Mouse (Mus musculus) limb, embryonic 13.5 days (tissue): ENCODE measurements around the gene Slc12a7. TPM values are rescaled to one million over a fixed set of nuclear protein-coding genes. Genes with fewer than 3 reads are reported as not detected.

Experiments
- ATAC-seq: fragments of 200-750 bp; cut with Nextera tagmentation; 2 replicates; pipeline ENCODE4 v1.8.0; 2017; ENCODE audit warnings: low read depth, moderate number of reproducible peaks, moderate TSS enrichment; ENCODE audit not compliant: low FRiP score
- H3K27ac ChIP-seq: fragments of 300-500 bp; sonication (generic); 2 replicates; pipeline ENCODE4 v1.5.1; 2015; ENCODE audit warnings: inconsistent platforms, mild to moderate bottlenecking, moderate library complexity
- H3K27me3 ChIP-seq: fragments of 300-500 bp; sonication (generic); 2 replicates; pipeline ENCODE4 v1.6.1; 2015; ENCODE audit warnings: mild to moderate bottlenecking, inconsistent platforms
- H3K36me3 ChIP-seq: fragments of 300-500 bp; sonication (generic); 2 replicates; pipeline ENCODE4 v1.6.1; 2015; ENCODE audit warnings: inconsistent platforms, mild to moderate bottlenecking, moderate library complexity
- H3K4me1 ChIP-seq: fragments of 300-500 bp; sonication (generic); 2 replicates; pipeline ENCODE4 v1.6.1; 2015; ENCODE audit warnings: inconsistent platforms
- H3K4me2 ChIP-seq: fragments of 300-500 bp; sonication (generic); replicated peaks from 2 replicates; pipeline ENCODE4 v1.6.1; 2015; ENCODE audit warnings: inconsistent platforms, mild to moderate bottlenecking, moderate library complexity
- H3K4me3 ChIP-seq: fragments of 300-500 bp; sonication (generic); 2 replicates; pipeline ENCODE4 v1.5.1; 2015; ENCODE audit warnings: moderate library complexity, mild to moderate bottlenecking, inconsistent platforms
- H3K9ac ChIP-seq: fragments of 300-500 bp; sonication (generic); 2 replicates; pipeline ENCODE4 v1.6.1; 2015; ENCODE audit warnings: mild to moderate bottlenecking, inconsistent platforms
- H3K9me3 ChIP-seq: fragments of 300-500 bp; sonication (generic); 2 replicates; pipeline ENCODE4 v1.6.1; 2016; ENCODE audit warnings: inconsistent platforms
- WGBS: fragments of 180-500 bp; shearing (Covaris S2); methylation state at CpG from one replicate; pipeline ENCODE4 v1.1.7; 2015; 5-methylcytosine and 5-hydroxymethylcytosine counted together
- polyA plus RNA-seq: library from polyadenylated mRNA; unstranded; fragments of >200 nt; fragmentation: Nextera tagmentation; extraction: Ambion mirVana; gene quantifications from 2 replicates; pipeline ENCODE4 v1.2.1, GENCODE M21; 2015

Gene Slc12a7
- polyA plus RNA-seq, 1 experiment from 2014 or later = 28.2 TPM

GRCm38 (mm10) chr13:73799110-73799509, 66.2 kb downstream of the Slc12a7 start:
- H3K4me3 ChIP-seq = no peak overlapping the region
- no peaks in the 10 kb centered on the region for H3K9me3 ChIP-seq
- H3K27ac ChIP-seq = no peak overlapping the region
- H3K36me3 ChIP-seq = peaks cover 98% of the 10 kb centered on the region
- no peak overlapping the region for H3K9ac ChIP-seq
- no peak for ATAC-seq
- H3K4me1 ChIP-seq = no peaks in the 10 kb centered on the region
- no peaks in the 10 kb centered on the region for H3K27me3 ChIP-seq
- 84% methylated on average over 5 of the region's 5 CpGs for WGBS
- no peak overlapping the region for H3K4me2 ChIP-seq

GRCm38 (mm10) chr13:73803450-73804178, 70.7 kb downstream of the Slc12a7 start:
- no peak overlapping the region for H3K27ac ChIP-seq
- H3K4me3 ChIP-seq = no peak overlapping the region
- H3K9me3 ChIP-seq = no peaks in the 10 kb centered on the region
- no peak overlapping the region for H3K9ac ChIP-seq
- WGBS = 90% methylated on average over 8 of the region's 8 CpGs
- 0 out of 2 replicates have a peak, but pooled peaks have one; percentile 22 for ATAC-seq
- no peak overlapping the region for H3K4me2 ChIP-seq
- peaks cover 93% of the 10 kb centered on the region for H3K36me3 ChIP-seq
- H3K27me3 ChIP-seq = no peaks in the 10 kb centered on the region
- no peaks in the 10 kb centered on the region for H3K4me1 ChIP-seq

GRCm38 (mm10) chr13:73804914-73805313, 72.0 kb downstream of the Slc12a7 start:
- ATAC-seq = no peak
- Histone ChIP-seq H3K36me3 (peaks cover 93% of the 10 kb centered on the region), H3K4me3 (no peak overlapping the region), H3K4me2 (no peak overlapping the region), H3K9ac (no peak overlapping the region), H3K27me3 (no peaks in the 10 kb centered on the region), H3K4me1 (no peaks in the 10 kb centered on the region), H3K27ac (no peak overlapping the region), H3K9me3 (no peaks in the 10 kb centered on the region)
- WGBS = 91% methylated on average over 5 of the region's 5 CpGs

GRCm38 (mm10) chr13:73812936-73813335, 80.0 kb downstream of the Slc12a7 start:
- H3K27ac ChIP-seq = no peak overlapping the region
- no peak overlapping the region for H3K4me3 ChIP-seq
- no peak overlapping the region for H3K4me2 ChIP-seq
- H3K9me3 ChIP-seq = no peaks in the 10 kb centered on the region
- no peak overlapping the region for H3K9ac ChIP-seq
- H3K36me3 ChIP-seq = peaks cover 94% of the 10 kb centered on the region
- H3K4me1 ChIP-seq = no peaks in the 10 kb centered on the region
- ATAC-seq = no peak
- no peaks in the 10 kb centered on the region for H3K27me3 ChIP-seq
- WGBS = 86% methylated on average over 3 of the region's 3 CpGs

- no peak for ATAC-seq
- no peaks in the 10 kb centered on the region for H3K27me3 ChIP-seq
- H3K9me3 ChIP-seq = no peaks in the 10 kb centered on the region
- WGBS = 85% methylated on average over 7 of the region's 7 CpGs
- H3K27ac ChIP-seq = no peak overlapping the region
- no peak overlapping the region for H3K4me2 ChIP-seq
- H3K4me3 ChIP-seq = no peak overlapping the region
- H3K36me3 ChIP-seq = peaks cover 88% of the 10 kb centered on the region
- no peak overlapping the region for H3K9ac ChIP-seq
- H3K4me1 ChIP-seq = no peaks in the 10 kb centered on the region
Measured at GRCm38 (mm10) chr13:73814181-73814580, 81.3 kb downstream of the Slc12a7 start.

GRCm38 (mm10) chr13:73816338-73816737, 83.4 kb downstream of the Slc12a7 start:
- Histone ChIP-seq H3K9ac (no peak overlapping the region), H3K27ac (no peak overlapping the region; the same call in 1 of the 2 replicates), H3K27me3 (no peaks in the 10 kb centered on the region), H3K4me3 (no peak overlapping the region), H3K9me3 (no peaks in the 10 kb centered on the region), H3K4me1 (no peaks in the 10 kb centered on the region), H3K4me2 (no peak overlapping the region), H3K36me3 (peaks cover 86% of the 10 kb centered on the region)
- ATAC-seq = no peak
- WGBS = 70% methylated on average over 6 of the region's 6 CpGs

GRCm38 (mm10) chr13:73818921-73819320, 86.0 kb downstream of the Slc12a7 start:
- Histone ChIP-seq H3K4me2 (no peak overlapping the region), H3K9me3 (no peaks in the 10 kb centered on the region), H3K27me3 (no peaks in the 10 kb centered on the region), H3K4me1 (no peaks in the 10 kb centered on the region), H3K27ac (no peak overlapping the region), H3K4me3 (no peak overlapping the region), H3K36me3 (peaks cover 75% of the 10 kb centered on the region), H3K9ac (no peak overlapping the region)
- WGBS = 73% methylated on average over 3 of the region's 3 CpGs
- no peak for ATAC-seq

- Histone ChIP-seq H3K27ac (no peak overlapping the region), H3K4me3 (no peak overlapping the region), H3K9ac (no peak overlapping the region), H3K4me2 (no peak overlapping the region), H3K9me3 (no peaks in the 10 kb centered on the region), H3K36me3 (peaks cover 73% of the 10 kb centered on the region), H3K27me3 (no peaks in the 10 kb centered on the region), H3K4me1 (no peaks in the 10 kb centered on the region)
- WGBS = 84% methylated on average over 7 of the region's 7 CpGs
- ATAC-seq = no peak
Measured at GRCm38 (mm10) chr13:73821251-73821650, 88.4 kb downstream of the Slc12a7 start.

GRCm38 (mm10) chr13:73822187-73822800, 89.4 kb downstream of the Slc12a7 start:
- Histone ChIP-seq H3K27ac (no peak overlapping the region), H3K36me3 (peaks cover 72% of the 10 kb centered on the region), H3K9me3 (no peaks in the 10 kb centered on the region), H3K4me1 (peaks cover 6% of the 10 kb centered on the region), H3K27me3 (no peaks in the 10 kb centered on the region), H3K4me2 (no peak overlapping the region), H3K4me3 (no peak overlapping the region), H3K9ac (no peak overlapping the region)
- 0 out of 2 replicates have a peak, but pooled peaks have one; percentile 6 for ATAC-seq
- 63% methylated on average over 4 of the region's 4 CpGs for WGBS

GRCm38 (mm10) chr13:73823711-73824110, 90.8 kb downstream of the Slc12a7 start:
- Histone ChIP-seq H3K36me3 (peaks cover 62% of the 10 kb centered on the region), H3K27me3 (no peaks in the 10 kb centered on the region), H3K9me3 (no peaks in the 10 kb centered on the region), H3K4me1 (peaks cover 19% of the 10 kb centered on the region), H3K27ac (no peak overlapping the region), H3K9ac (no peak overlapping the region), H3K4me3 (no peak overlapping the region), H3K4me2 (no peak overlapping the region)
- 81% methylated on average over 6 of the region's 6 CpGs for WGBS
- ATAC-seq = no peak

- H3K4me3 ChIP-seq = no peak overlapping the region
- no peaks in the 10 kb centered on the region for H3K9me3 ChIP-seq
- H3K27ac ChIP-seq = peak overlapping the region; percentile 28
- H3K4me2 ChIP-seq = no peak overlapping the region
- peaks cover 42% of the 10 kb centered on the region for H3K36me3 ChIP-seq
- H3K27me3 ChIP-seq = no peaks in the 10 kb centered on the region
- no peak overlapping the region for H3K9ac ChIP-seq
- peaks cover 33% of the 10 kb centered on the region for H3K4me1 ChIP-seq
- WGBS = 38% methylated on average over 8 of the region's 8 CpGs
- 0 out of 2 replicates have a peak, but pooled peaks have one; percentile 31 for ATAC-seq
Measured at GRCm38 (mm10) chr13:73827243-73827642, 94.3 kb downstream of the Slc12a7 start.

GRCm38 (mm10) chr13:73831486-73831885, 98.6 kb downstream of the Slc12a7 start:
- Histone ChIP-seq H3K27ac (no peak overlapping the region; the same call in 1 of the 2 replicates), H3K4me3 (no peak overlapping the region), H3K36me3 (peaks cover 4% of the 10 kb centered on the region), H3K9me3 (no peaks in the 10 kb centered on the region), H3K4me2 (no peak overlapping the region), H3K9ac (no peak overlapping the region), H3K27me3 (no peaks in the 10 kb centered on the region), H3K4me1 (peaks cover 76% of the 10 kb centered on the region)
- WGBS = 0% methylated on average over 2 of the region's 2 CpGs
- no peak for ATAC-seq
